Comparison of ENCODE assay signal across 8 mouse cellular contexts in the genomic region with DNA sequence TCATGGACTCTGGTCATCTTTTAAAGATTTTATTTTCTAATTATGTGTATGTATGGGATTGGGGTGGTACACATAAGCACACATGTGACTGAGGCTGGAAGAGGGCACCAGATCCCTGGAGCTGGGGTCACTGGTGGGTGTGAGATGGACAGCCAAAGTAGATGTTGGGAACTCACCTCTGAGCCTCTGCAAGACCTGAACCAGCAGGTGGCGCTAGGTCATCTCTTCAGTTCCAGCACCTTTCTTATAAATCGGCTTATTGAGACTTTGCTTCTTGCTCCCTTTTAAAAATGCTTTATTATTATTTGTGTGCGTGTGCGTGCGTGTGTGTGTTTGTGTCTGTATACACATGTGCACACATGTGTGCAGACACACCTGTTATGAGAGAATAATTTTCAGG.
DNase-seq lines count a peak whose midpoint lies in the region; ATAC-seq and TF ChIP-seq lines count a peak whose summit lies in the region.

No protein-coding gene starts in this region.

- WGBS in forebrain, embryonic 11.5 days = 32% methylated on average over 5 of the region's 5 CpGs
- WGBS in forebrain, embryonic 13.5 days = 29% methylated on average over 5 of the region's 5 CpGs
- 32% methylated on average over 5 of the region's 5 CpGs for WGBS in midbrain, embryonic 12.5 days
- WGBS in midbrain, embryonic 16.5 days = 28% methylated on average over 5 of the region's 5 CpGs
- 19% methylated on average over 5 of the region's 5 CpGs for WGBS in stomach, postnatal 0 days

- H3K36me3 ChIP-seq in forebrain, embryonic 11.5 days (ENCODE audit: control insufficient read depth, insufficient read depth, low read length) = no peaks in the 10 kb centered on the region
- no peaks in the 10 kb centered on the region for H3K36me3 ChIP-seq in forebrain, embryonic 13.5 days (ENCODE audit: poor library complexity, severe bottlenecking)
- no peaks in the 10 kb centered on the region for H3K36me3 ChIP-seq in midbrain, embryonic 12.5 days
- H3K36me3 ChIP-seq in midbrain, embryonic 16.5 days (ENCODE audit: control insufficient read depth, insufficient read depth, low read length) = no peaks in the 10 kb centered on the region
- no peaks in the 10 kb centered on the region for H3K36me3 ChIP-seq in stomach, postnatal 0 days (ENCODE audit: control insufficient read depth, insufficient read depth, low read length)

- TF ChIP-seq POLR2A in brain, embryonic 14.5 days (IDR thresholded peaks at IDR 0.05; ENCODE audit: borderline replicate concordance, extremely low read depth, insufficient read depth, insufficient read length, poor library complexity, severe bottlenecking) = no peak

- no peak overlapping the region for H3K9ac ChIP-seq in forebrain, embryonic 11.5 days (ENCODE audit: low read length)
- H3K9ac ChIP-seq in forebrain, embryonic 13.5 days = no peak overlapping the region
- H3K9ac ChIP-seq in midbrain, embryonic 12.5 days (replicated peaks) = no peak overlapping the region
- H3K9ac ChIP-seq in midbrain, embryonic 16.5 days (ENCODE audit: low read depth, low read length) = no peak overlapping the region
- no peak overlapping the region for H3K9ac ChIP-seq in stomach, postnatal 0 days (ENCODE audit: low read length)

- no peak overlapping the region for H3K27ac ChIP-seq in forebrain, embryonic 11.5 days (ENCODE audit: low read depth, low read length)
- no peak overlapping the region for H3K27ac ChIP-seq in forebrain, embryonic 13.5 days
- no peak overlapping the region for H3K27ac ChIP-seq in midbrain, embryonic 12.5 days (replicated peaks)
- no peak overlapping the region for H3K27ac ChIP-seq in midbrain, embryonic 16.5 days (ENCODE audit: low read length)
- H3K27ac ChIP-seq in stomach, postnatal 0 days (replicated peaks) = no peak overlapping the region

- H3K4me2 ChIP-seq in forebrain, embryonic 11.5 days (ENCODE audit: low read depth, low read length, severe bottlenecking) = no peak overlapping the region
- H3K4me2 ChIP-seq in forebrain, embryonic 13.5 days = no peak overlapping the region
- peak overlapping the region; percentile 19; the same call in 1 of the 2 replicates for H3K4me2 ChIP-seq in midbrain, embryonic 12.5 days (replicated peaks)
- H3K4me2 ChIP-seq in midbrain, embryonic 16.5 days (ENCODE audit: low read length) = no peak overlapping the region
- H3K4me2 ChIP-seq in stomach, postnatal 0 days (replicated peaks; ENCODE audit: low read depth) = no peak overlapping the region

- peak; percentile 73 for DNase-seq in forebrain, embryonic 11.5 days (ENCODE audit: low spot score)
- peak; percentile 75 for DNase-seq in brain, embryonic 14.5 days (ENCODE audit: low read depth)
- DNase-seq in lung, postnatal 10 days = peak; percentile 45
- DNase-seq in stomach, postnatal 0 days (ENCODE audit: low spot score) = peak; percentile 75

- TF ChIP-seq CTCF in brain, embryonic 14.5 days (IDR thresholded peaks at IDR 0.05; ENCODE audit: borderline replicate concordance, extremely low read depth, insufficient read depth, insufficient read length) = peak; percentile 72
- TF ChIP-seq CTCF in stomach, postnatal 0 days (IDR thresholded peaks at IDR 0.05; ENCODE audit: low read depth) = peak; percentile 81

- no peak overlapping the region for H3K4me3 ChIP-seq in forebrain, embryonic 11.5 days (ENCODE audit: low read depth, low read length)
- H3K4me3 ChIP-seq in forebrain, embryonic 13.5 days = no peak overlapping the region
- no peak overlapping the region for H3K4me3 ChIP-seq in midbrain, embryonic 12.5 days
- H3K4me3 ChIP-seq in midbrain, embryonic 16.5 days (ENCODE audit: low read depth, low read length) = no peak overlapping the region
- no peak overlapping the region for H3K4me3 ChIP-seq in stomach, postnatal 0 days (ENCODE audit: low read depth, low read length)

- ATAC-seq in forebrain, embryonic 11.5 days (replicated peaks; ENCODE audit: low FRiP score) = no peak
- ATAC-seq in forebrain, embryonic 13.5 days = no peak
- no peak for ATAC-seq in midbrain, embryonic 12.5 days (ENCODE audit: low FRiP score, low read depth)
- no peak for ATAC-seq in midbrain, embryonic 16.5 days
- ATAC-seq in granulocyte monocyte progenitor cell, adult 5-6 weeks (replicated peaks; ENCODE audit: poor library complexity, severe bottlenecking) = peak; percentile 46
- no peak for ATAC-seq in stomach, postnatal 0 days (ENCODE audit: low FRiP score, low TSS enrichment)

- no peaks in the 10 kb centered on the region for H3K27me3 ChIP-seq in forebrain, embryonic 11.5 days (ENCODE audit: control insufficient read depth, insufficient read depth, low read length)
- no peaks in the 10 kb centered on the region for H3K27me3 ChIP-seq in forebrain, embryonic 13.5 days
- H3K27me3 ChIP-seq in midbrain, embryonic 12.5 days = no peaks in the 10 kb centered on the region
- H3K27me3 ChIP-seq in midbrain, embryonic 16.5 days (ENCODE audit: control insufficient read depth, insufficient read depth, low read depth, low read length) = no peaks in the 10 kb centered on the region
- no peaks in the 10 kb centered on the region for H3K27me3 ChIP-seq in stomach, postnatal 0 days (ENCODE audit: control insufficient read depth, insufficient read depth, low read length)

- TF ChIP-seq EP300 in stomach, postnatal 0 days (optimal IDR thresholded peaks at IDR 0.05) = no peak

- H3K9me3 ChIP-seq in forebrain, embryonic 11.5 days (ENCODE audit: control insufficient read depth, low read length) = no peaks in the 10 kb centered on the region
- H3K9me3 ChIP-seq in forebrain, embryonic 13.5 days (replicated peaks) = no peaks in the 10 kb centered on the region
- no peaks in the 10 kb centered on the region for H3K9me3 ChIP-seq in midbrain, embryonic 12.5 days
- H3K9me3 ChIP-seq in midbrain, embryonic 16.5 days (replicated peaks; ENCODE audit: control insufficient read depth, low read length, poor library complexity, severe bottlenecking) = no peaks in the 10 kb centered on the region
- H3K9me3 ChIP-seq in stomach, postnatal 0 days (ENCODE audit: control insufficient read depth, low read length) = no peaks in the 10 kb centered on the region

- H3K4me1 ChIP-seq in forebrain, embryonic 11.5 days (replicated peaks; ENCODE audit: control insufficient read depth, insufficient read depth, low read length) = no peaks in the 10 kb centered on the region
- H3K4me1 ChIP-seq in forebrain, embryonic 13.5 days = no peaks in the 10 kb centered on the region
- H3K4me1 ChIP-seq in midbrain, embryonic 12.5 days = peaks cover 5% of the 10 kb centered on the region; the same call in 1 of the 2 replicates
- 0 out of 2 replicates have a peak, but pooled peaks cover 5% of the 10 kb centered on the region for H3K4me1 ChIP-seq in midbrain, embryonic 16.5 days (ENCODE audit: control insufficient read depth, insufficient read depth, low read length)
- no peaks in the 10 kb centered on the region for H3K4me1 ChIP-seq in stomach, postnatal 0 days (replicated peaks; ENCODE audit: control insufficient read depth, insufficient read depth)
